Mouse (Mus musculus): ENCODE results near the gene Ostf1.

The Ostf1 gene

DNA sequence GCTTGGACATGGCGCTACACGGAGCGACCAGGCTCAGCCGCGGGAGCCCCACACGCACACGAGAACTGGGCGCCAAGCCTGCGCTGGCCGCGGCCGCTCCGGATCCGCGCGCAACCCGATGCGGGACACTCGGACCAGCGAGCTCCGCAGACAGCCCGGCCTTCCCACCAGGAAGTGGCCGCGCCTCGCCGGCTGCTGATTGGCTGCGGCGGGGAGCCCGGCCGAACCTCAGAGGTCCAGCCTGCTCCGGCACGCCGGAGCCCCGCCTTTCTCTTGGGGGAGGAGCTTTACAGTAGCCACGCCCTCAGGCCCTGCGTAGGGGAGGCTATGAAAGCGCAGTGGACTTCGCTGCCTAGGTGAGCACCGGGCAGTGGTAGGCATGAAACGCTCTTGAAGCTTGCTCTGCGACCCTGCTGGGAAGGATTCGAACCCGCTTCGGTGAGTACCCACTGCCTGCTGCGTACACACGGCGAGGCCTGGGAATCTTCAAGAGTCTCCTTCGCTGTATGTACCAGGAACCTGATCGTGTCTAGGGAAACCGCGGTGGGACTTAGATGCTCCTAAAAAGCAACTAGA lies at the start of gene Ostf1, which contains the start of gene Nmrk1:
Gene Ostf1, minus strand, starts transcription at position 180 of the 576 bp plus-strand sequence.
Gene Nmrk1, plus strand, starts transcription at position 307 of the 576 bp plus-strand sequence.
- DNase-seq (ENCODE audit: low spot score) = peak; percentile 95

GRCm38 (mm10) chr19:18673116-18673515 lies 41.5 kb upstream of the Ostf1 start:
- DNase-seq (ENCODE audit: low spot score) = no peak

DNA sequence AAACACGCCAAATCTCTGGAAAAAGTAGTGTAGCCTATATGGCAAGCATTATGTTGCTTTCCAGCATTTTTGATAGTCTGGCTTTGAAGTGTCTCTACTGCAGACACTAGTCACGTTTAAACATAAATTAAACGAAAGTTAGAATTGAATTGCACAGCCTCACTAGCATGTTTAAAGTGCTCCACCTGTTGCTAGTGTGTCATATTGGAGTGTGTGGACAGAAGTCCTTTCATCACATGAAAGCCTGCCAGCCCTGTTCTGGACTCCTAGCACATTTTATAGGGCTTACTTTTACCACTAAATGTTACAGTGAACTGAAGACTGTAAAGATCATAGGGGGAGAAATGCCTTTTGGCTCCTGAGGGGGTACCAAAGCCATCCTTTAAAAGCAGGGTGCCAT lies 40.9 kb upstream of the Ostf1 start:
- no peak for DNase-seq (ENCODE audit: low spot score)

DNA sequence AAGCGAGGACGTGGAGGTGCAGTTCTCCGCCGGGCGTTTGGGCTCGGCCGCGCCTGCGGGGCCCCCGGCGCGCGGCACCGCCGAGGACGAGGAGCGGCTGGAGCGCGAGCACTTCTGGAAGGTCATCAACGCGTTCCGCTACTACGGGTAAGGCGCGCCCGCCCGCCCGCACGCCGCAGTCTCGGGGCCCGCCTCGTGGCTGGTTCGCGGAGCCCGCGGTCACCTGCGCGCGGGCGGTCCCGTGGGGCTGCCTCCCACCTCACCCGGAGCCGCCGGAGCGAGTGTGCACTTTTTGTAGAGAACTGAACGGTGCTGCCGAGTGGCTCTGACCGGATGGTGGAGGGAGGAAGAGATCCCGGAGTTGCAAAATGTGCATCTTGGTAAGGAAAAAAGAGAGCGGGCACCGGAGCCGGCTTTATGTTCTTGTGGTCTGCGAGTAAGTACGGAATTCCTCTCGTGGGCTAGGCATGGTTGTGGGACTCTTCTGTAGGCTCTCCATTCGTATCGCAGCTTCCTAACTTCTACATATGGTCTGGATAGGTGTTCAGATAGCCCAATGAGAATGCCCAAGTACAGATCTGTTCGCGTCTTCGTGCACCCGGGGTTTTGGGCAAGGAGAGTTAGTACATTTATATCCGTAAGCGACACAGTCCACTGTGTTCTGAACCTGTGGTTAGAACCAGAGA lies 39.6 kb upstream of the Ostf1 start:
- DNase-seq (ENCODE audit: low spot score) = no peak

DNA sequence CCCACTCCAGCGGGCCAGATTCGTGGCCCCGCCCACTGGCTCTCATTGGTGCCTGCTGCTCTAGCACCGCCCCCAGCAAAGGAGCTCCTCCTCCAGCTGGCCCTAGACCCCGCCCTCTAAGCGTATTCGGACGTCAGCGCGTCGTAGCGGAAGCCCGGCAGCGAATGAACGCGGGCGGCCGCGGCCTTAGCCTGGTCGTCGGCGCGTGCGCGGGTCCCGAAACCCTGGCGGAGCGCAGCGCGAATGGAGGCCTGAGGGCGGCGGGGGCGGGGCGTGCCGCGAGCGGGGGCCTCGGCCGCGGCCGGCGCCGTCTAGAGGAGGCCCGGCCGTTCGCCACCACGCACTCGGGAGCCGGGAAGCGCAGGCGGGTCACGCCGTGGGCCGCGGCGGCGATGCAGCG lies 39.0 kb upstream of the Ostf1 start, which contains the start of gene Carnmt1:
Gene Carnmt1, plus strand, starts transcription at position 157 of the 400 bp plus-strand sequence.
- peak; percentile 97 for DNase-seq (ENCODE audit: low spot score)

DNA sequence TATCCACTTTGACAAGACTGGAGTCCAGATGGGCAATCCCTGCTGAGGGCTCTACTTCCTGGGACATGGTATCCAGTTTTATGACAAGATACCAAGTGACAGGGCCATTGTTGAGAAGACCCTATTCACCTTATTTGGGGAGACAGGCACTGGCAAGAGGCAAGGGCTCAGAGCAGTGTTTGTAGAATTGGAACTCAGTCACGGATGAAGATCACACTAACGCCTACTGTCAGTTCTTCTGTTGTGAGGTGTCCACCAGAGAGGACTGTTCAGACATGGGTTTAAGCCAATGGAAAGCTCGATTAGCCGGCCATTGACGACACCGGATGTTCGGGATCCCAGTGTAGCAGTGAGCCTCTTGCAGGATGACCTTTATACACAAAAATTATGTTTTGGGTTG lies 37.9 kb upstream of the Ostf1 start:
- no peak for DNase-seq (ENCODE audit: low spot score)

GRCm38 (mm10) chr19:18666966-18667365 lies 35.3 kb upstream of the Ostf1 start:
- DNase-seq (ENCODE audit: low spot score) = no peak

- DNase-seq (ENCODE audit: low spot score) = no peak
These were observed 32.3 kb upstream of the Ostf1 start for GRCm38 (mm10) chr19:18663904-18664303.

GRCm38 (mm10) chr19:18661683-18662082 lies 30.1 kb upstream of the Ostf1 start:
- no peak for DNase-seq (ENCODE audit: low spot score)

DNA sequence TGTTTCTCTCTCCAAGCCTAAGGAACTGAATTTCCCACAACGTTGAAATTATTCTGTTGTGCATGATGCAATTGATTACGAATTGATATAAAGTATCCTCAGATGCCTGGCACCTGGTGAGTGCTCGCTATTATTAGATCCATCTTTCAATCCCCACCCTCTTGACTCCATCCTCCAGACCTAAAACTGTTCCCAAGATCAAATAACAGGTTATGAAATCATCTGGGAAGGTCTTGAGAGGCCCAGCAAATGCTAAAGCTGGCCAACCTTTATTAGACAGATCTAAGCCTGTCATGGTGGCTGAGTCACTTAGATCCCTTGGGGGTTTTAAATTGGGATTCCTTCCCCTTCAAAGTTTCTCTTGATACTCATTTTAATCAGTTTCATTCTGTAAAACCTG lies 28.8 kb upstream of the Ostf1 start:
- DNase-seq (ENCODE audit: low spot score) = no peak

DNA sequence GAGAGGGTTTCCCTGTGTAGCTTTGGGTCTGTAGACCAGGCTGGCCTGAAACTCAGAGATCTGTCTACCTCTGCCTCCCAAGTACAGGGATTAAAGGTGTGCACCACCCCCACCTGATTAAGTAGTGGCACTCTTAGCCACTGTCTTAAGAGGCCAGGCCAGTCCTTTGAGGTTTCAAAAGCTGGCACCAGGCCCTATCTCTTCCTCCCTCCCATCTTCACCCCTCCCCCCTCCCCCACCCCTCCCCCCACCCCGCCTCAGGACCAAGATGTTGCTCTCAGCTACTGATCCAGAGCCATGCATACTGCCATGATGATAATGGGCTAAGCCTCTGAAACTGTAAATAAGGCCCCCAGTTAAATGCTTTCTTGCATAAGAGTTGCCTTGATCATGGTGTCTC lies 27.7 kb upstream of the Ostf1 start:
- DNase-seq (ENCODE audit: low spot score) = no peak

DNA sequence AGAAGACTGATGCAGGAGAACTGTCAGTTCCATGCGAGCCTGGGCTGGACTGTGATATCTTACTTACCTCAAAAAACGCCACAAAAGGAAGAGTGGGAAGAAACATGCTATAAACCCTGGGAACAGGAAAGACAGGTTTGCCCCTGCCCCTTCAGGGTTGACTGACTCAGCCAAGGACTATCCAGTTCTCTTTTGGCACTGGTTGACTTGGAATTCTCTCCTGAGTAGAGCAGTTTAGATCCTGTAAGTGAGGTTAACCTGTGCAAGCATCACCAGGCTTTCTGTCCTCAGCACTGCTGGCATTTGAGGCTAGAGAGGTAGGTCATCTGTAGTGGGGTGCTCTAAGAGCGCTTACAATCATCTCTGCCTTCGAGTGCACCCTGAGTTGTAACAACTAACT lies 26.9 kb upstream of the Ostf1 start:
- DNase-seq (ENCODE audit: low spot score) = no peak

- DNase-seq (ENCODE audit: low spot score) = no peak
These were observed 24.4 kb upstream of the Ostf1 start for GRCm38 (mm10) chr19:18655999-18656398.

- no peak for DNase-seq (ENCODE audit: low spot score)
These were observed 23.4 kb upstream of the Ostf1 start for GRCm38 (mm10) chr19:18654984-18655383.

GRCm38 (mm10) chr19:18654330-18654729 lies 22.7 kb upstream of the Ostf1 start:
- no peak for DNase-seq (ENCODE audit: low spot score)

- no peak for DNase-seq (ENCODE audit: low spot score)
These were observed 21.4 kb upstream of the Ostf1 start for GRCm38 (mm10) chr19:18653058-18653457.

DNA sequence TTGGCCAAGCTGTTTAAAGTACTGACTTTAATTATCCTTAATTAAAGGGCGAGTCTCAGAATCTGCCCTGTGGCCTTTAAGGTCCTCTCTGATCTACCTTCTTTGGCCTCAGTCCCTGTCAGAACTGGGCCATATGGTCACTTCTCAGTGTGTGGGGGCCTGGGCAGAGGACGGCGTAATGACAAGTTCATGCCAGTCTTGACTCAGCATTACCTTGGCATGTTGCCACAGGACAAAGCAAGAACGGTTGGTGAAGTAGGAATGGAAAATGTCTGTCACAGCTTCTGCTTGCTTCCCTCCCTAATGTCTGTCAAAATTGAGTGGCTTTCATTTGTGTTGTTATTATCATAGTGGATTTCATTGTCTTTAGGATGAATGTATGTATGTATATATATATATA lies 21.0 kb upstream of the Ostf1 start:
- DNase-seq (ENCODE audit: low spot score) = no peak

DNA sequence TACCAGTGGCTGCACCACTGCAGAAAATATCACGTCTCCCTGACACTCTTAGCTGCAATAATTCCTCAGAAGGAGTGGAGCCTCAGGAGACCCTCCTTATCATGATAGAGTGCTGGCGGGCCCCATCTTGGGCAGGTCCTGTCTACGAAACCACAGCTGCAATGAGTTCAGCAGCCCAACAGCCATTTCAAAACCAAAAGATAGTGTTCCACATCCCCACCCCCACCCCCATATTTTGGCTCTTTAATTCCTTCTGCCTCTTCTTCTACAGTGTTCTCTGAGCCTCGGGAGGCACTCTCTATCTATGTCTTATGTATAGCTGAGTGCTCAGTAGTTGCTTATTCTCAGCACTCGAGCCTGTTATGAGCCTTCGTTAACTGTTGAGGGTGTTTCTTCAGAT lies 18.9 kb upstream of the Ostf1 start:
- no peak for DNase-seq (ENCODE audit: low spot score)

- no peak for DNase-seq (ENCODE audit: low spot score)
These were observed 18.3 kb upstream of the Ostf1 start for GRCm38 (mm10) chr19:18649955-18650354.

DNA sequence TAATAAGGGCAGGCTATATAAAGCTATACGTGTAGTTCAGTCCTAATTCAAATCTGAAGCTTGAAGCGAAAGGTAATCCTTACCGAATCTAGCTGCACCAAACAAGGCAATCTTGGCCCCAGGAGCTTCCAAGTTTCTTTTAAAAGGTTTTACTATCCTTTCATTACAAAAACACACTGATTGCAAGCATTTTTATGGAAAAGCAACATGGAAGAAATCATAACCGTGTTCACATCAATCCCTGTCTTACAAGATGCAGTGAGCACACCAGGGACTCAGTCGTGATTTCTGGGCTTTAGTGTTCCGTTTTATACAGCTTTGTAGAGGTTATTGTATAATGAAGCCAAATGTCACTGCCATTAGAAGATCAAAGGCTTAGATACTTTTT lies 16.9 kb upstream of the Ostf1 start:
- no peak for DNase-seq (ENCODE audit: low spot score)

DNA sequence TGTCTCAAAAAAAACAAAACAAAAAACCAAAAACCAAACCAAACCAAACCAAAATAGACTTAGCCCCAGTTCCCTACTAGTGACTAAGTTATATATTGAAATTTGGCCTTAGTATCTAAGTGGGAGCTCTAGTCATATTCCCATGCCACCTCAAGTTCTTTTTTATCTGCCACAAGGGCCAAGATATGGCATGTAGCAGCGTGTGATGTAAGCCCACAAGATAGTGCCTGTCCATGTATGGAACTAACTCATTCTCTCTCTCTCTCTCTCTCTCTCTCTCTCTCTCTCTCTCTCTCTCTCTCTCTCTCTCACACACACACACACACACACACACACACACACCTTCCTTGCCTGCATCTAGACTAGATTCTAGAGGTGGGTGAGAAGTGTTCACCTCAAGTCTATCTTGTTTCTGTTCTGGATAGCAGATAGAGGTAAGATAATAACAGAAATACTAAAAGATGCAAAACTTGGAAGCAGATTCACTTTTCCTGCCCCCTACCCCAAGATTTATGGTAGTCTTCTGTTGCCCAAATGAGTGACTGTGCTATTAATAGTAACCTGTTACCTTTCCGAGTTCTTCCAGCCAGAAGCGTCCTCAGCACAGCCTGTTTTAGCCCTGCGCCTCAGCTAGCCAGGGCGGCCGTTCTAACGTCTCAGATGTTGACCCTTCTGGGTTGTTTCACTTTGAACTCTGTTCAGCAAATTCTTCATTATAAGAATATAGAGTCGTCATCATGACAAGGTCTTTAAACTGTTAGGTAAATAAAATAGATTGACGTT lies 16.3 kb upstream of the Ostf1 start:
- DNase-seq (ENCODE audit: low spot score) = no peak

DNA sequence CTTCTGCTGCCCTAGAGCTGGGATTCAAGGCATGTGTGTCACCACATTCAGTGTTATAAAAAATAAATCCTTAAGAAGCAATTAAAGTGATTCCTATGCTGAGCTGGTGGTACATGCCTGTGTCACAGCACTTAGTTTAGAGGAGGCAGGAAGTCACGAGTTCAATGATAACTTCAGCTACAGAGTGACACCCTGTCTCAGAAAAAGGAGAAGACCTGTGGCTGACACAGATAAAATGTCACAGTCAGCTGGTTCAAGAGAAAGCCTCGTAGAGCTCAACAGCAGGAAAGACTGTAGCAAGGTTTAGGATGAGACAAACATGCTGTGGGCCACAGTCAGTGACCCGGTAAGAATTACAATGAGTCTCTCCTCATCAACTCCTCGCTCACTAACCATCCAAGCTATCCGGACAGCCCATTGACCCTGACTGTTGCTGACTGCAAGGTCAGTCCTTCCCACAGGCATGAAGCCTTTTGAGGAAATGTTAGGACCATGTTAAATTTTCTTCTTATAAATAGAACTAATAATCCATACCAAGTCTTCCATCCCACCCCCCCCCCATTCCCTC lies 15.3 kb upstream of the Ostf1 start:
- DNase-seq (ENCODE audit: low spot score) = no peak

DNA sequence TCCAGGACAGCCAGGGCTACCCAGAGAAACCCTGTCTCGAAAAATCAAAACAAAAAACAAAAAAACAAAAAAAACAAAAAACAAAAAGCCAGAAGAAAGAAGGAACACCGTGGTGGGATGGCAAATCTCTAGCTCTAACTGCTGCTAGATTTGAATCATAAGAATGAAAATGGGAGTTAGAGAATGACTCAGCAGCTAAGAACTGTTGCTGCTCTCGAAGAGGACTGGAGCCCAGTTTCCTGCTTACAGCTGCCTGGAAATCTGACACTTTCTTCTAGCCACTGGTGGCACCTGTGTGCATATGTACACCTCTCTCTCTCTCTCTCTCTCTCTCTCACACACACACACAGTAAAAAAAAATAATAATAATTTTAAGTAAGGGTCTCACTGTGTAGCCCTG lies 14.8 kb upstream of the Ostf1 start:
- DNase-seq (ENCODE audit: low spot score) = no peak
